Mouse (Mus musculus) adrenal gland, postnatal 14 days (tissue): ENCODE results near the gene Gnmt. TPM values are rescaled to one million over a fixed set of nuclear protein-coding genes. Genes with fewer than 3 reads are reported as not detected.
"Not testable (repeated sequence)": the region's sequence is repeated elsewhere in the genome, so short reads cannot be mapped to it uniquely, and the experiment has no call there.

Experiments used
- DNase-seq: peaks from one replicate; pipeline ENCODE4 v3.0.0; 2021; ENCODE audit warnings: mixed read lengths
- long read RNA-seq, 2 experiments: library from polyadenylated mRNA; stranded (forward); transcript quantifications; one replicate each; pipeline ENCODE4 v2.0.0; 2021
- total RNA-seq: library from RNA; stranded (reverse); gene quantifications from 2 replicates; pipeline ENCODE4 v1.2.3, GENCODE M21; 2021

Gene Gnmt
- 6.9 and 124 TPM in 2 replicates for total RNA-seq
- long read RNA-seq, experiment 1, partial matches to known transcripts = 0 of 1 reads
- long read RNA-seq, experiment 1, other reads (novel, unspliced or antisense) = 0 of 1 reads
- long read RNA-seq, experiment 2, transcript Gnmt-201 (6 exons, 1,035 nt) = major isoform, 83 of 107 reads
- long read RNA-seq, experiment 2, partial matches to known transcripts = 3 of 107 reads
- long read RNA-seq, experiment 2, other reads (novel, unspliced or antisense) = 21 of 107 reads

DNA sequence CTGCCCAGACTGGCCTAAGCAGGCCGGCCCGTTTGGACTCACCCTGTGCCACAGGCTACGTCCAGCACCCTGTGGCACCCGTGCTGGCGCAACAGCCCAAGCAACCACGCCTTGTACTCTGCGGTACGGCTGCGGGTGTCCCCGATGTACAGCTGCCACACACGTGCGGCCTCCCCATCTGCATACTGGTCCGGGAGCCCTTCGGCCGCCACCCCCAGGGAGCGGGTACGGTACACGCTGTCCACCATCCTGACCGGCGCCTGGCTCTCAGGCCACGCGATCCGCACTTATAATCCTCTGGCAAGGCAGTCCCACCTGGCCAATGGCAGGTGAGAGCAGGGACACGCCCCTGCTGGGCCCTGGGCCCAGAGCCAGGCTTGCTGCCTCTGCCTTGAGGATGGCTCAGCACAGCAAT, at the start of gene Gnmt:
Gene Gnmt (minus strand): TSS at position 265 of the 415 bp plus-strand sequence.
- DNase-seq = peak; percentile 41

DNA sequence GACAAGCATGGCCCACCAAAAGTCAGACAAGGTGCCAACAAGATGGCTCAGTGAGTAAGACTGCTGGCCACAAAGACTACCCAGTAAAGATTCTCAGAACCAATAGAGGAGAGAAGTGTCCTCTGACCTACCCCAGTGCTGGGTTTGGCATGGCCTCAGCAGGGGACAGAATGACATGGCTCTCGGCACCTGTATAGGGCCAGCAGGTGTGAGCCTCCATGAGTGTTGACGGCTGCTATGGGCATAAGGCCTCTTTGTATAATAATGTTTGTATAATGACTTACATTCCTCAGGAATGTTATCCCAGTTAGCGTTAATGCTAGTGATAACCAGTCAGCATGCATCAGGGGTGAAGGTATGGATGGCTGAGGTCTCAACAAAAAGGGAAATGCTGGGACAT, 47.1 kb upstream of the Gnmt start:
- DNase-seq = no peak

DNA sequence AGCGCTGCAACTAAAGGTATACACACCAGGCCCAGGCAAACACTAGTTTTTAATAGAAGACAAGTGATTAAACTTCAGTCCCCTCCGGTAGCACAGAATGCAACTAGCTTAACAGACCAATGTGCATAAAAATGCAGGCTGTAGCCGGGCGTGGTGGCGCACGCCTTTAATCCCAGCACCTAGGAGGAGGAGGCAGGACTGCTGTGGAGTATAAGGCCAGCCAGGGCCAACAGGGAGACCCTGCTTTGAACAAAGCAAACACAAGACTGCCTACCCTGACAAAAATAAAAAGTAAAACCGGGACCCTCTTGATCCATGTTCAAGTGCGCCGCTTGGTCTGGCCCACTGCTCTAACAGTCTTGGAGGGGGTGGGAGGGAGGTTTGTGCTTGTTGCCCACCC, 46.1 kb upstream of the Gnmt start:
- DNase-seq = no peak

DNA sequence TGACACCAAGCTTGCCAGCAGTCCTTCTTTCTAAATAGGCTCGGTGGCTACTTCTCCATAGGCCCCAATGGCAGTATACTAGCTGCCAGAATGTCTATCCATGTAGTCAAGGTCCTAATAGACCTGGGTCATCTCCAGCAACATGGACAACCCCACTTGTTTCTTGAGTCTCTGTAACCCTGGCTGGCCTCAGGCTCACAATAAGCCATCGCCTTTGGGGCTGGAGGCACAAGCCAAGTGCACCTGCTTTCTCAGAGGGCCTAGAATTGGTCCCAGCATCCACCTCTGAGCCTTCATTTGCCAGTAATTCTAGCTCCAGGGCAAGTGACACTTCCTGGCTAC, 45.1 kb upstream of the Gnmt start:
- DNase-seq = peak; percentile 19

DNA sequence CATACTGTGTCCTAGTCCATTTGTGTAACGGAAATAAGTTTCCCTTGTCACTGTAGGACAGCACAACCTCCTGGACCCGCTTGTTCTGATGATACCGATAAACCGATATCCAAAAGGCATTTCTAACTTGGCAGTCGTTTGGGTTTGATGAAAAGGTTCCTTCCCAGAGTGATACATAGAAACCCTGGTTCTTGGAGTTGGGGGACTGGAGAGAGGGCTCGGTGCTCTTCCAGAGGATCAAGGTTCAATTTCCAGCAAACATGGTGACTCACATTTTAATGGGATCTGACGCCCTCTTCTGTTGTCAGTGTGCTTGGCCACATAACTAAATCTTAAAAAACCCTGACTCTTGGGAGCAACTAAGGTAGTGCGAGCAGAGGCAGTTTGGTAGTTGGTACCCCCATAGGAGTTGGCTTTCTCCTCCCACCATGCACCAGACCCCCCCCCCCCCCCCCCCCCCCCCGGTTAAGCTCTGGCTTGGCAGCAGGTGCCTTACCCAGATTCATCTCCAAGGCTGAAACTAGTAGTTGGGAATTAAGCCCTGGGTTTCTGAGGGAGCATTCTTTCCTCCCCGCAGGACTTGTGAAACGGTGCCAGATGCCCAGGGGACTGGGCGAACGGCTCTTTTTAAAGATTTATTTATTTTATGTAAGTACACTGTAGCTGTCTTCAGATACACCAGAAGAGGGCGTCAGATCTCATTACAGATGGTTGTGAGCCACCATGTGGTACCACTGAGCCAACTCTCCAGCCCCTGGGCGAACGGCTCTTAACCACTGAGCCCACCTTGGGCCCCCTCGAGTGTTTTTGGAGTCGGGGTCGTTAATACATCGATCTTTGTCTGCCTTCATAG, 44.5 kb upstream of the Gnmt start:
- DNase-seq = peak; percentile 55

DNA sequence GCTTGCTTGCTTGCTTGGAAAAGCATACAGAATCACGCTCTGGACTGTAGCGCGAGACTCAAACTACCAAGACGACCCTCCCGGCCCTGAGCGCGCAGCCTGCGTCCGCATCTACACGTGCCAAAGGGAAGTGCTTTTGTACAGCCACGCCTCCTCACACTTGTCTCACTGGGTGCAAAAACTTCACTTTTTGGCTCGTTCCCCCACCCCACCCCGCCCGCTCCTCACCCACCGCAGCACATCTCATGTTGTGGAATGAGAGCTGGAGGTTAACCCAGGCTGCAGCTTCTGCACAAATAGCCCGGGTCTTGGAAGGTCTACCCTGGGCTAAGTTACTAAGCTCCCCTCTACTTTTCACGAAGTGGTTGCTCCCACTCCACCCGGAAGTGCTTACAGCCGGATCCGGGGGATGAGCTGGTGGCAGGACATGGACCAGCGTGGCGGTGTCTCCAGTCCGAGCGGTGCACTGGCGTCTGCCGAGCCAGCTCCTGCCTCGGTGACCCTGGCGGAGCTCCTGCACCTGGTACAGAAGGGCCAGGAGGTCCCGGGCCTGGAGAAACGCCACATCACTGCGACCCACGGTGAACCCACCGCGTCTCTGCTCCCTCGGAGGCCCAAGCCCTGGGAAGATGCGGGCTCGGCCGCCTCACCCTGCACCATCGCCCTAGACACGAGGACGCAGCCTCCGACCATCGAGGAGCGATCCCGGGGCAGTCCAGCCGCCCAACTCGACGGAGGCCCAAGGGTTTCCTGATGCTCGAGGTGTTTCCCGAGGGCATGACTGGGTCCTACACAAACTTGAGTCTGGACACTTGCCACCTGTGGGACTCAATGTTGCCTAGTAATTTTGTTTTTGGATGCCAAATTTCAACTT, 43.7 kb upstream of the Gnmt start, which contains the start of gene 2310039H08Rik:
Gene 2310039H08Rik (plus strand): TSS at position 232 of the 874 bp plus-strand sequence.
- peak; percentile 92 for DNase-seq

DNA sequence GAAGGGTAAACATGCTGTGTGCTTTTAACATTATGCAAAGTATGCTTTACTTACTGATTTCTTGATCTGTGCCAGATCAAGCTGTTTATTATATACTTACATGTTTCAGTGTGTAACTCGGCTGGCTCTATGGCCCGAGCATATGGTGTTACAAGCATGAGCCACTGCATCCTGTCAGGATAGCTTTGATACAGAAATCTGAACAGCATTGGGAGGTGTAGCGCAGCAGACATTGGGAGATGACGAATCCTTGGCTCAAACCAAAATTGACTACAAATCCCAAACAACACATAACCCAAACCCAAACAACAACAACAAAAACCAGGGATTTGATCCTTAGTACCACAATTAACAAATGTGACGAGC, 43.1 kb upstream of the Gnmt start:
- DNase-seq = no peak

DNA sequence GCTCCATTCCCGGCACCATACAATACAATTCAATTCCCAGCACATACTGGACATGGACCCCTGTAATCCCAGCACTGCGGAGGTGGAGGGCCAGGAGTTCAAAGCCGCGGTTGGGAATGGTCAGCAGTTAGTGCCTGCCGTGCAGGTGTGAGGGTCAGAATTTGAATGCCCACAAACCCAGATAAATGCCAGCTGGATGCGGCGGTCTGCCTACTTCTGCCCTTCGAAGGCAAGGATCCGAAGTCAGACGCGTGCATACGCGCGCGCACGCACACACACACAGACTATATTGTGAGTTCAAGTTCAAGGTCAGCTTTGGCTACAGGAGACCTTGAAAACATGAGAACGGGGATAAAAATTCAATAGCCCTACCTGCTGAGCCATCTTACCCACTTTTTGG, 42.6 kb upstream of the Gnmt start:
- DNase-seq = no peak

DNA sequence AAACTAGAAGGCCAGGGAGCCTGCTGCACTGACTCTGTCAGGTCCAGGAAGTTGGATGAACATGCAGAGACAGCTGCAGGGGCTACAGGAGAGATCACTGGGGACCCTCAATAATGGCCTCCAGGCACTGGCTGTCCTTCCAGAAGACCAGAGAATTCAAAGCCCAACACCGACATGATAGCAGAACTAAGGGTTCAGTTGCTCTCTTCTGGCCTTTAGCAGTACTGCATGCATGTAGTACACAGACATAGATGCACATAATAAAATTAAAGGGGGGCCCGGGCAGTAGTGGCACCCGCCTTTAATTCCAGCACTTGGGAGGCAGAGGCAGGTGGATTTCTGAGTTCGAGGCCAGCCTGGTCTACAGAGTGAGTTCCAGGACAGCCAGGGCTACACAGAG, 42.1 kb upstream of the Gnmt start:
- no peak for DNase-seq

DNA sequence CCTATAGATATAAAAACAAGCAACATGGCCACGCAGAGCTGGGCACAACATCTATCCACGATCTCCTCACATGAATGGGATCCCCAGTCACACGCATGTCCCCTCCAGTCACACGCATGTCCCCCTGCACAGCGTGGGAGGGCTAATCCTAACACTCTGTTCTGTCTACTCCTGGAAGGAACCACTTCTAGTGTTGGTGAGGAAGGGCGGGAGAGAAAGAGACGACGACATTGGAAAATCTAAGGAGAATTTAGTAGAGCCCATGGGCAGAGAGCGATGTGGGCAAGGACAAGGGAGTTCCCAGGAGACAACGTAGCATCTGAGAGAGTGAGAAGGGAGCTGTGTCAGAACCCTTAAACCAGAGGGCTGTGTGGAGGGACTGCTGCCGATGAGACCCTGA, 41.6 kb upstream of the Gnmt start:
- no peak for DNase-seq

DNA sequence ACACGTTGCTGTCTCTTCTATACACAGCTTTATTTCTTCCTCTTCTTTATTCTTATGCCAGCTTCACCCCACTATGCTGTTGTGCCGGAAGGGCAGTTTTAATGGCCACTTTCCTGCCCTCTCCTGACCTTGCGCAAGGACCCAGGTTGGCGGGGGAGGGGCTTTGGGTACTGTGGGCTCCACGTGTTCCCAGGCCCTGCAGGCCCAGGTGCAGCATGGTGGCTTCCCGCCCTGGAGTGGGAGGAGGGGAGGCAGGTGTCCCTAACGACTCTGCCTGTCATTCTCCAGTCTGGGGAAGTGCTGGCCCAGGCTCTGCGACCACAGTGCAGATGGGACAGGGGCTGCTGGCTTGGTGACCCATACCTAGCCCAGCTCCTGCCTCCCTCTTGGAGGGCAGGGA, 38.9 kb upstream of the Gnmt start:
- DNase-seq = no peak

DNA sequence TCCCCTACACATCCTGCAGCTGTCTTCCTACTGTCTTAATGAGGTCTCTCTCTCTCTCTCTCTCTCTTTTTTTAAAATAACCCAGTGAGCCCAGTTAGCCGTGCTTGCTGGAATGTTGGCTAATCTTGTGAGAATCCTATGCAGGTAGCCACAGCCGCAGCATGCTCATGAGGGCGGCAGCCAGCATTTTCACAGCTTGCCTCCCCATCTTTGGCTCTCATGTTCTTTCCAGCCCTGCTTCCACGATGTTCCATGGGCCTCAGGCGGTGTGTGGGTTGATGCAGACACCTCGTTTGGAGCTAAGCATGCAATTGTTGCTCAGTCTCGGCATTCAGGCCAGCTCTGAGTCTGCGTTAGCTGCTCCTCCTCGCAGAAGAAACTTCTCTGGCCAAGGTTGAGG, 35.9 kb upstream of the Gnmt start:
- not testable (repeated sequence) for DNase-seq

DNA sequence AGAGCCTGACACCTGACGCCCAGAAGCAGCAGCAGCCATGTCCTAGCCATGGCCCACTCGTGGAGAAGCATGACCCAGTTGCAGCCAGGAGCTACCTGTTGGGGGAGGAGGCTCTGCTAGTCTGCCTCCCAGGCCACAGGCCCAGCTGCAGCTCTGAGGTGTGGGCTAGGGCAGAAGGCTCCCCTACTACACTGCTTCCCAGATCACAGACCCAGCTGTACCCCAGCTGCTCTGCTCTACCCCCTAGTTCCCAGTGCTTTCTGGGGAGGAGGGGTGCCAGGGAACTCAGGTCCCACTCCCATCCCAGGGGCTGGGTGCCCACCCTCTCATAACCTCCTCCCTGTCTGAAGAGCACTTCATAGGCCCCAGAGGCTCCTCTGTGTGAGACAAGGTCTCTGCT, 34.6 kb upstream of the Gnmt start, which contains the start of gene Ptcra:
Gene Ptcra (minus strand): TSS at position 169 of the 400 bp plus-strand sequence.
- DNase-seq = no peak

DNA sequence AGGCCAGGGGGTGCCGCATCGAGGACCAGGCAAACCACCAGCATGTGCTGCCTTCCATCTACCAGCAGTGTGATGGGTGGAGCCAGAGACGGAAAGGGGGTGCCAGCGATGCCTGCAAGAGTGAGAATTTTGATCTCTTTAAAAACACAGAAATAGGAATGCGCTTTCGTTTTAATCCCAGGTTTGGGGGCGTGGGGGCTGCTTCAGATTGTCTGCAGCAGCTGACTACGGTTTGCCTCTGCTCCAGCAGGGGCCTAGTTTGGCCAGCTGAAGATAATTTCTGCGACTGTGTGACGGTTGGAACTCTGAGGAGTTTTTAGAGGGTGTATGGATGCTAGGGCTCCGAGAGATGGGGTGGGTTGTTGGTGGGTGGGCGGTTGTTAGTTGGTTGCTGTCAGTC, 29.8 kb upstream of the Gnmt start:
- no peak for DNase-seq

DNA sequence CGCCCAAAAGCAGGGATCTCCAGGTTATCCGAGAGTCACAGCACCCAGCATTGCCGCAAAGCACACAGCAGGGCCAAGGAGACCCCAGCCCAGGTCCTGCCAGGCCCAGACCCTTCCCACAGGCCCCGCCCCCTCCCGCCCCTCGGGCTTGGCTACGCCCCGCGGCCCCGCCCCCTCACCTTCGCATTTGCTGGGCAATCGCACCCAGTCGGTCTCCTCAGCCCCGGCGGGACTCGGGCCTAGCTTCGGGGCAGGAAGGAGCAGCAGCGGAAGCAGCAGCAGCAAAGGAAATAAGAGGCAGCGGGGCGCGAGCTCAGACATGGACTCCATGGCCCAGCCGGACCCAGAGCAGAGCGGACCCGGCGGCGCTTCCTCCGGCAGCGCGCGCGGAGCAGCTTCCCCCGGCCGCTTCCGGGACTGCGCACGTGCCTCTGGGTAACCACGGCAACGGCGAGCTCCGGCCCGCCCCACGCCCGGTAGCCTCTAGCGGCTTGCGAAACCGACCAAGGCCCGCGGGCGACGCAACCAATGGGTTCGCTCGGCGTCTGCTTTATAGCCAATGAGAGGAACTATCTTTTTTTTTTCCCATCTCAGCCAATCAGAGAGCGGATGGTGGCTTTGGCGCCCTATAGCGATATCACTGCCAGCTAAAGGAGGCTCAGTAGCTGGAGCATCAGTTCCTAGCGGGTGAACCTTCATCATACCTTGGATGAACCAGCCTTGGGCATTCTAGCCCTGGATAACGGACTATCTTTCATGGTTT, 23.0 kb upstream of the Gnmt start, which contains the start of gene Cnpy3:
Gene Cnpy3 (minus strand): TSS at position 421 of the 763 bp plus-strand sequence.
- DNase-seq = peak; percentile 99

DNA sequence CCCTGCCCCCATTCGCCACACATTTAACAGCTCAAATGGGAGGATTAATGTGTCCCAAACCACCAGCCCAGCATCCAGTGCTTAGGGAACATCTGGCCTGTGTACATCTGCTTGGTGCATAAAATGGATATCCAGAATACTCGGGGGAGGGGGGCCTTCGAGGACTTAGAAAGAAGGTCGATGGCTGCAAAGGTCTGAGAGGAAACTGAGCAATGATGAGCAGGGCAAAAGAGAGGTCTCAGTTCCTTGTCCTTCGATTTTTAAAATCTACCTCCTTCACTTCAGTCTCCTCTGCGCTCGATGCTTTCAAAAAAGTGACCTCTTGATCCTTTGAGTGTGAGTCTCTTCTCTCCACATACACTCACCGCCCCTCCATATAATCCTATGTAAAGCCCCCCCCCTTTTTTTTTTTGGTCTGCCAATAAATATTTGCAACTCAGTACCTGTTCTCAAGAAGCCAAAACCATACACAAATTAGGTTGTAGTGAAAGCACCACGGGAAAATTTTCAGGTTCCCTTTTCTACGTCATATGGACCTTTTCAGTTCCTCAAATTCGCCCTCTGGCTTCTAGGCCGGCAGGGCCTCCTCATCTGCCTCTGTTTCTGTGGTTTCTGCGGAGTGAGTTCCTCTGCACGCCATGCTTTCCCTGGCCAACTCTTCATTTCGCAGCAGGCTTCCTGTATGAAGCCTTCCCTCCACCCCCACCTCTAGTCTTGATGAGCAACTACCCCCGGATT, 22.3 kb upstream of the Gnmt start:
- no peak for DNase-seq

DNA sequence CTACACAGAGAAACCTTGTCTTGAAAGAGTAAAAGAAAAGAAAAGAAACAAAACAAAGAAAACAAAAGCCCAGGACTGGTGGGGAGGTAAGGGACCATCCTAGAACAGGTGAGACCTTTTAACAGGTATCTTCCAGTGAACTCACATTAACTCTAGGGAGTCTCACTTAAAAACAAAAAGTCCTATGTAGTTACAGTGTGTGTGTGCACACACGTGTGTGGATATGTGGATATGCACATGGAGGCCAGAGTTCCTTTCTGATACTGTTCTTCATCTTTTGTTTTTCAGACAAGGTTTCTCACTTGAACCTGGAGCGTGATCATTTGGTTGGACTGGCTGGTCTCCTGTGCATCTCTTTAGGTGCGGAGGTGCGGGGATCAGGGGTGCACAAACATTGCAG, 21.6 kb upstream of the Gnmt start:
- no peak for DNase-seq

DNA sequence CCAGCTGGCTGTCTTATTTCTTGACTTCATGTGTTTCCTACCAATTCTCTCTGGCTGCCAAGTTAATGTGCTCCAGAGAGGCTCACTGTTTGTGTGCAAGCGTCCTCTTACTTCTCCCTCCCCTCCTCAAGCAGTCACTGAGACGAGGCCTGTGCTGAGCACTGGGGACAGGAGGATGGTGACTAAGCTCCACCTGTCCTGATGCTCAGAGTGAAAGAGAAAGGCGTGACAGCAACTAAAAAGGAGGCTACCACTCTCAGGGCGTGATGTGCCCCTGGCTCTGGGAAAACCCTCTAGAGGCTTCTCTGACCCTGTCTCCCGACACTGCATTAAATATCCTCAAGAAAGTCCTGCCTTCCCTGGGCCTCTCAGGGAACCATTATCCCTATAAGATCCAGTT, 20.3 kb upstream of the Gnmt start:
- DNase-seq = no peak

DNA sequence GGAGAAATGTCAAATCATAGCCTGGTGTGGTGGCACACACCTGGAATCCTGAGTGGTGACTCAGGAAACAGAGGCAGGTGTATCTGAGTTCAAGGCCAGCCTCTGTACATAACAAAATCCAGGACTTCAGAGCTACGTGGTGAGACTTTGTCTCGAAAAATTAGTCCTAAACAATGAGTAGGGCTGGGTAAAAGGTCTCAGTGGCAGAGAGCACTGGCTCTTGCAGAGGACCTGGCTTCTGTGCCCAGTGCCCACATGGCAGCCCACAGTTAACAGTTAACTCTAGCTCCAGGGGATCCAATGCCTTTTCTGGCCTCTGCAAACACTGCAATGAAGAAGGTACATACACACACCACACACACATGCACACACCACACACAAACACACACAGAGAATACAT, 18.8 kb upstream of the Gnmt start:
- DNase-seq = no peak

DNA sequence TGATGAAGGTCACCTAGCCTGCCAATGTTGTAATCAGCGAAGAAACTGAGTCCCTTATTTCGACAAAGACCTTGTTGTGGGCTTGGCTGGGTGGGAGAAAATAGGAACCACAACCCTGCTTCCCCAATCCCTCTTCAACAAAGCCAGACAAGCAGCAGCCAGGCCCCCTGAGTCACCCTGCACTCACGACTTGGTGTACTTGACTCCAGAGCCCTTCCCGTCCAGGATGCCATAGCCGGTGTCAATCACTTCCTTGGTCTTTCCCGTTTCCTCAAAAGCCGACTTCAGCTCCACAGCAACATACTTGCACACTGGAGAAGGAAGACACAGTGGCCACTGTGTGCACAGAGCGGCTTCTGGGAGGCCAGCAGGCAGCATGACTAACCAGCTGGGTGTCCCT, 18.3 kb upstream of the Gnmt start:
- no peak for DNase-seq

DNA sequence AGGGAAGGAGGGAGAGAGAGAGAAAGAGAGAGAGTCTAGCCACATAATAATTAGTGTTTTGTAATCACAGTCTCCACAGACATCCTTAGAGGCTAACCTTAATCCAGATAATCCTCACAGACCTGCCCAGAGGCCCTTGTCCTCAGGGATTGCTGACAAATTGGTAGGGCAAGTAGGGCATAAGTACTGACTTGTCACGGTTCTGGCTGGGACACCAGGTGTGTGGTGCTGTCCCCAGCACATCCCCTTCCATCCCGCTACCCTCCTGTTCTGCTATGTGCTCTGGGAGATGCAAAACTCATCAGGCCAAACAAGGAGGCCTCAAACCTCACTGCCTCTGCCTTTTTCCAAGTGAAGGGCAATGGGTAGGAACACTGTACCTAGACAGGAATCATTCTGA, 16.5 kb upstream of the Gnmt start:
- DNase-seq = no peak
